Mouse (Mus musculus): ENCODE data around the gene Trim16. TPM values are rescaled to one million over a fixed set of nuclear protein-coding genes. Genes with fewer than 3 reads are reported as not detected.

Gene Trim16
- polyA plus RNA-seq, 1 experiment from 2014 or later: 4.0 TPM

- 74% methylated on average over 4 of the region's 4 CpGs for WGBS
- H3K4me3 ChIP-seq (ENCODE audit: control insufficient read depth in 1 of 2, insufficient read depth in 1 of 2, low read depth in 1 of 2, low read length in 2 of 2): no peak overlapping the region
These were observed 56.4 kb downstream of the Trim16 start for GRCm38 (mm10) chr11:62876445-62876844.

DNA sequence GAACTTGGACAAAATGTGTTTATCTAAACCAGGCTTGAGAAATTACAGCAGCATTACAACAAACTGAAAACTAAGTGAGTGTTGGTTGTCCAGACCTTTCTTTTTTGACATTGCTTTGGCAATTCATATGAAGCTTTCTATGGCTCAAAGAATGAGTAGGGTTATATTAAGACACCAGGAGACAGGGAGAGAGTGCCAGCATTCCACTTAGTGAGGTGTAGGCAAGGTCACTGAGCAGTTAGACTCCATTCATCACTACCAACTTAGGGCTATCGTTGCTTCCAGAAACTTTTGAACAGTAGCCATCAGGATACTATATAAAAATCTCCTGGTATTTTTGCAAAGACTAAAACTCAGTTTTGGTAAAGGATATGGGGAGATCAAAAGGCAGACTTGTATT lies 57.4 kb downstream of the Trim16 start:
- Histone ChIP-seq H3K9ac (ENCODE audit: low read length) (no peak overlapping the region), H3K27me3 (ENCODE audit: control insufficient read depth, insufficient read depth, low read length) (no peaks in the 10 kb centered on the region), H3K27ac (replicated peaks in 1 of 2; ENCODE audit: control insufficient read depth in 1 of 2, insufficient read depth in 1 of 2, low read depth in 2 of 2, low read length in 2 of 2) (no peak overlapping the region), H3K9me3 (ENCODE audit: control insufficient read depth, low read length) (no peaks in the 10 kb centered on the region), H3K4me2 (ENCODE audit: low read length) (no peak overlapping the region), H3K4me3 (ENCODE audit: control insufficient read depth in 1 of 2, insufficient read depth in 1 of 2, low read depth in 1 of 2, low read length in 2 of 2) (no peak overlapping the region), H3K36me3 (ENCODE audit: control insufficient read depth, insufficient read depth, low read length) (peaks cover 6% of the 10 kb centered on the region; the same call in 1 of the 2 replicates), H3K4me1 (ENCODE audit: control insufficient read depth in 2 of 2, insufficient read depth in 2 of 2, low read length in 2 of 2) (no peaks in the 10 kb centered on the region)
- WGBS: 58% methylated on average over 1 of the region's 1 CpGs
- no peak for ATAC-seq (ENCODE audit: insufficient number of reproducible peaks, insufficient read depth, low FRiP score, low read depth)

More at GRCm38 (mm10) chr11:62876445-62876844, 56.4 kb downstream of the Trim16 start:
- Histone ChIP-seq H3K27me3 (ENCODE audit: control insufficient read depth, insufficient read depth, low read length) (no peaks in the 10 kb centered on the region), H3K4me2 (ENCODE audit: low read length) (no peak overlapping the region), H3K27ac (replicated peaks in 1 of 2; ENCODE audit: control insufficient read depth in 1 of 2, insufficient read depth in 1 of 2, low read depth in 2 of 2, low read length in 2 of 2) (no peak overlapping the region), H3K9me3 (ENCODE audit: control insufficient read depth, low read length) (no peaks in the 10 kb centered on the region), H3K9ac (ENCODE audit: low read length) (no peak overlapping the region), H3K4me1 (ENCODE audit: control insufficient read depth in 2 of 2, insufficient read depth in 2 of 2, low read length in 2 of 2) (no peaks in the 10 kb centered on the region), H3K36me3 (ENCODE audit: control insufficient read depth, insufficient read depth, low read length) (no peaks in the 10 kb centered on the region)
- no peak for ATAC-seq (ENCODE audit: insufficient number of reproducible peaks, insufficient read depth, low FRiP score, low read depth)

- ATAC-seq (ENCODE audit: insufficient number of reproducible peaks, insufficient read depth, low FRiP score, low read depth): no peak
- H3K9me3 ChIP-seq (ENCODE audit: control insufficient read depth, low read length): no peaks in the 10 kb centered on the region
- H3K4me3 ChIP-seq (ENCODE audit: control insufficient read depth in 1 of 2, insufficient read depth in 1 of 2, low read depth in 1 of 2, low read length in 2 of 2): peak overlapping the region; percentile 38 to 87; a peak in 3 of 4 replicates
- WGBS: 30% methylated on average over 9 of the region's 9 CpGs
- H3K36me3 ChIP-seq (ENCODE audit: control insufficient read depth, insufficient read depth, low read length): peaks cover 10% of the 10 kb centered on the region; the same call in 1 of the 2 replicates
- peak overlapping the region; percentile 66 for H3K9ac ChIP-seq (ENCODE audit: low read length)
- H3K4me2 ChIP-seq (ENCODE audit: low read length): peak overlapping the region; percentile 83
- no peaks in the 10 kb centered on the region for H3K4me1 ChIP-seq (ENCODE audit: control insufficient read depth in 2 of 2, insufficient read depth in 2 of 2, low read length in 2 of 2)
- H3K27me3 ChIP-seq (ENCODE audit: control insufficient read depth, insufficient read depth, low read length): no peaks in the 10 kb centered on the region
- peak overlapping the region; percentile 37 to 57; a peak in 3 of 4 replicates for H3K27ac ChIP-seq (replicated peaks in 1 of 2; ENCODE audit: control insufficient read depth in 1 of 2, insufficient read depth in 1 of 2, low read depth in 2 of 2, low read length in 2 of 2)
These were observed 58.7 kb downstream of the Trim16 start for GRCm38 (mm10) chr11:62878728-62879127.

- peak within 1 kb of the TSS; percentile 83 for H3K4me2 ChIP-seq (ENCODE audit: low read length)
- peak within 1 kb of the TSS; percentile 87 to 98 for H3K4me3 ChIP-seq (ENCODE audit: control insufficient read depth in 1 of 2, insufficient read depth in 1 of 2, low read depth in 1 of 2, low read length in 2 of 2)
- no peaks in the 10 kb centered on the region for H3K4me1 ChIP-seq (ENCODE audit: control insufficient read depth in 2 of 2, insufficient read depth in 2 of 2, low read length in 2 of 2)
- H3K27ac ChIP-seq (replicated peaks in 1 of 2; ENCODE audit: control insufficient read depth in 1 of 2, insufficient read depth in 1 of 2, low read depth in 2 of 2, low read length in 2 of 2): peak within 1 kb of the TSS; percentile 82 to 91
- no peaks in the 10 kb centered on the region for H3K9me3 ChIP-seq (ENCODE audit: control insufficient read depth, low read length)
- ATAC-seq (ENCODE audit: insufficient number of reproducible peaks, insufficient read depth, low FRiP score, low read depth): peak; percentile 98
- H3K9ac ChIP-seq (ENCODE audit: low read length): peak within 1 kb of the TSS; percentile 93
- under 1% methylated on average over 55 of the region's 55 CpGs for WGBS
- H3K36me3 ChIP-seq (ENCODE audit: control insufficient read depth, insufficient read depth, low read length): peaks cover 14% of the 10 kb centered on the region
- no peaks in the 10 kb centered on the region for H3K27me3 ChIP-seq (ENCODE audit: control insufficient read depth, insufficient read depth, low read length)
These were observed 59.4 kb downstream of the Trim16 start, which contains the start of gene Tvp23b for GRCm38 (mm10) chr11:62879220-62880048. Gene Tvp23b, plus strand, starts transcription at chr11:62879455.

GRCm38 (mm10) chr11:62883407-62883806 lies 63.4 kb downstream of the Trim16 start:
- H3K4me3 ChIP-seq (ENCODE audit: control insufficient read depth in 1 of 2, insufficient read depth in 1 of 2, low read depth in 1 of 2, low read length in 2 of 2): no peak overlapping the region
- peaks cover 53% of the 10 kb centered on the region for H3K36me3 ChIP-seq (ENCODE audit: control insufficient read depth, insufficient read depth, low read length)
- no peaks in the 10 kb centered on the region; a peak in 1 of 4 replicates for H3K4me1 ChIP-seq (ENCODE audit: control insufficient read depth in 2 of 2, insufficient read depth in 2 of 2, low read length in 2 of 2)
- ATAC-seq (ENCODE audit: insufficient number of reproducible peaks, insufficient read depth, low FRiP score, low read depth): no peak
- no peaks in the 10 kb centered on the region for H3K27me3 ChIP-seq (ENCODE audit: control insufficient read depth, insufficient read depth, low read length)
- H3K9ac ChIP-seq (ENCODE audit: low read length): no peak overlapping the region
- H3K4me2 ChIP-seq (ENCODE audit: low read length): no peak overlapping the region
- H3K9me3 ChIP-seq (ENCODE audit: control insufficient read depth, low read length): no peaks in the 10 kb centered on the region
- no peak overlapping the region for H3K27ac ChIP-seq (replicated peaks in 1 of 2; ENCODE audit: control insufficient read depth in 1 of 2, insufficient read depth in 1 of 2, low read depth in 2 of 2, low read length in 2 of 2)
- 78% methylated on average over 8 of the region's 8 CpGs for WGBS

DNA sequence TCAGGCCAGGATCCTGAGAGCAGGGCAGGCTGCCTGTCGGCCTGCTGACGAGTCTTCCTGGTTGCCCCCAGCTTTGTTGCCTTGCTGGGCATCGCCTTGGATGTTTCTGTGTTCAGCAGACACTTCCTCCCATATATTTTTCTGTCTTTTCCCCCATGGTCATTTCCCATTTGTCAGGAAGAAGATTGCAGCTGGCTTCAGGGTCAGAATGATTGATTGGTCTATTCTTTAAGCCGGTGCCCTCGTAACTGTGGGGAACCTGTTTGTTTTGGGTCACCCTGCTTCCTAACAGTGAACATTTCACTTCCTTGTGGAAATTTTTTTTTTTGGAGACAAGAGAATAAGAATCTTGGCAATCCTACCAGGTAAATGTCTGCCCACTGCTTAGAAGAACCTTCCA lies 65.3 kb downstream of the Trim16 start:
- H3K4me3 ChIP-seq (ENCODE audit: control insufficient read depth in 1 of 2, insufficient read depth in 1 of 2, low read depth in 1 of 2, low read length in 2 of 2): no peak overlapping the region
- H3K27ac ChIP-seq (replicated peaks in 1 of 2; ENCODE audit: control insufficient read depth in 1 of 2, insufficient read depth in 1 of 2, low read depth in 2 of 2, low read length in 2 of 2): no peak overlapping the region
- 71% methylated on average over 5 of the region's 5 CpGs for WGBS
- no peak for ATAC-seq (ENCODE audit: insufficient number of reproducible peaks, insufficient read depth, low FRiP score, low read depth)
- H3K27me3 ChIP-seq (ENCODE audit: control insufficient read depth, insufficient read depth, low read length): no peaks in the 10 kb centered on the region
- no peaks in the 10 kb centered on the region; a peak in 1 of 4 replicates for H3K4me1 ChIP-seq (ENCODE audit: control insufficient read depth in 2 of 2, insufficient read depth in 2 of 2, low read length in 2 of 2)
- H3K9ac ChIP-seq (ENCODE audit: low read length): no peak overlapping the region
- peaks cover 71% of the 10 kb centered on the region for H3K36me3 ChIP-seq (ENCODE audit: control insufficient read depth, insufficient read depth, low read length)
- H3K4me2 ChIP-seq (ENCODE audit: low read length): no peak overlapping the region
- no peaks in the 10 kb centered on the region for H3K9me3 ChIP-seq (ENCODE audit: control insufficient read depth, low read length)

- Histone ChIP-seq H3K27ac (replicated peaks in 1 of 2; ENCODE audit: control insufficient read depth in 1 of 2, insufficient read depth in 1 of 2, low read depth in 2 of 2, low read length in 2 of 2) (no peak overlapping the region), H3K36me3 (ENCODE audit: control insufficient read depth, insufficient read depth, low read length) (peaks cover 90% of the 10 kb centered on the region), H3K9ac (ENCODE audit: low read length) (no peak overlapping the region), H3K27me3 (ENCODE audit: control insufficient read depth, insufficient read depth, low read length) (no peaks in the 10 kb centered on the region), H3K4me1 (ENCODE audit: control insufficient read depth in 2 of 2, insufficient read depth in 2 of 2, low read length in 2 of 2) (no peaks in the 10 kb centered on the region), H3K4me2 (ENCODE audit: low read length) (no peak overlapping the region), H3K4me3 (ENCODE audit: control insufficient read depth in 1 of 2, insufficient read depth in 1 of 2, low read depth in 1 of 2, low read length in 2 of 2) (no peak overlapping the region), H3K9me3 (ENCODE audit: control insufficient read depth, low read length) (no peaks in the 10 kb centered on the region)
- no peak for ATAC-seq (ENCODE audit: insufficient number of reproducible peaks, insufficient read depth, low FRiP score, low read depth)
- WGBS: 89% methylated on average over 4 of the region's 4 CpGs
These were observed 70.8 kb downstream of the Trim16 start for GRCm38 (mm10) chr11:62890796-62891195.
